Mouse (Mus musculus): ENCODE data around the gene Arhgap17. TPM values are rescaled to one million over a fixed set of nuclear protein-coding genes. Genes with fewer than 3 reads are reported as not detected.

Gene Arhgap17
- total and polyA plus RNA-seq, 3 experiments = 21.1 to 133 (median 80.8) TPM

DNA sequence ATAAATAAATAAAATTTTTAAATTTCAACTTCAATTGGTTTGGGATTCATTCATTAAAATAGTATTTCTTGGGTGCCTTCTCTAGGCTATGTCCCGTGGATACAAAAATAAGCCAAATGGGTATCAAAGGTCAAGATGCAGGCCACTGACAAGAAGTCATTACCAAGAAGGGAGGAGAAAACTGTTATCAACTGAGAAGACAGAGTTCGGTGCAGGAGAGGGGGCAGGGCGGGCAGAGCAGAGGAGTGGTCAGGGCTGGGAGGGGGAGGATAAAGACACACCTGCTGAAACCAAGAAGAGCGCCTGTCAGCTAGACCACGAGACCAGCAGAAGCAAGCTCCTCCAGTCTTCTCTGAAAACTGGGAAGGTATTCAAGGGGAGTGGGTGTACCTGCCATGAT is 15.8 kb downstream of the Arhgap17 start:
- H3K9me3 ChIP-seq (replicated peaks) = no peaks in the 10 kb centered on the region
- peak overlapping the region; percentile 52; the same call in 1 of the 2 replicates for H3K4me3 ChIP-seq (ENCODE audit: low read depth, low read length)
- peaks cover 45% of the 10 kb centered on the region for H3K36me3 ChIP-seq (replicated peaks)
- no peaks in the 10 kb centered on the region for H3K27me3 ChIP-seq (ENCODE audit: insufficient read depth, low read length)
- TF ChIP-seq POLR2AphosphoS5 (IDR thresholded peaks at IDR 0.05; ENCODE audit: insufficient replicate concordance, low read depth, low read length) = no peak
- no peak for TF ChIP-seq TAL1 (conservative IDR thresholded peaks at IDR 0.05; ENCODE audit: low read depth, low read length)
- no peak for TF ChIP-seq CTCF (IDR thresholded peaks at IDR 0.05; ENCODE audit: low read depth, low read length)
- no peak for TF ChIP-seq GATA1 (IDR thresholded peaks at IDR 0.05; ENCODE audit: borderline replicate concordance, low read length)
- TF ChIP-seq GATA2 (IDR thresholded peaks at IDR 0.05; ENCODE audit: borderline replicate concordance, low read depth, low read length) = no peak
- peak; percentile 40 for DNase-seq (ENCODE audit: low spot score)
- H3K4me1 ChIP-seq (ENCODE audit: insufficient read depth, low read depth, low read length) = peaks cover 76% of the 10 kb centered on the region
- peak; percentile 77 for ATAC-seq (ENCODE audit: extremely low read depth, insufficient number of reproducible peaks, low FRiP score, poor library complexity, severe bottlenecking)

DNA sequence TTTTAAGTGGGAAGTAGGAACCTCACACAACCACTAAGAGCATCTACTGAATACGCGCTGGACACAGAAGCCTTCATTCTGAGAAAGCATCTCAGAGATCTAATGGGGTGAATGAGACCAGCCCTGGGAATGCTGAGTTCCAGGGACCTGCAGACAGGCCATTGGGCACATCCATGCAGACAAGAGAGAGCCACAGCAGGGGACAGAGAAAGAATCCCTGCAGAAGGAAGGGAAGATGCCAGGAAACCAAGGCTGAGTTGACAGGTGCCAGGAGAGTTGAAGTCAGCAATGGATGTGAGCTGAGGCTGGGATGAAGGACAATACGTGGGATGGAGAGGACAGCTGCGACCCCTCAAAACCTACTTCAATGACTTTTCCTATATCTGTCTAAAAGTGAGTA is 16.6 kb downstream of the Arhgap17 start:
- TF ChIP-seq POLR2AphosphoS5 (IDR thresholded peaks at IDR 0.05; ENCODE audit: insufficient replicate concordance, low read depth, low read length) (no peak), GATA2 (IDR thresholded peaks at IDR 0.05; ENCODE audit: borderline replicate concordance, low read depth, low read length) (no peak), CTCF (IDR thresholded peaks at IDR 0.05; ENCODE audit: low read depth, low read length) (no peak), GATA1 (IDR thresholded peaks at IDR 0.05; ENCODE audit: borderline replicate concordance, low read length) (no peak), TAL1 (conservative IDR thresholded peaks at IDR 0.05; ENCODE audit: low read depth, low read length) (no peak)
- Histone ChIP-seq H3K9me3 (replicated peaks) (no peaks in the 10 kb centered on the region), H3K4me3 (ENCODE audit: low read depth, low read length) (no peak overlapping the region), H3K36me3 (replicated peaks) (peaks cover 49% of the 10 kb centered on the region), H3K4me1 (ENCODE audit: insufficient read depth, low read depth, low read length) (peaks cover 82% of the 10 kb centered on the region), H3K27me3 (ENCODE audit: insufficient read depth, low read length) (no peaks in the 10 kb centered on the region)
- DNase-seq (ENCODE audit: low spot score) = no peak
- ATAC-seq (ENCODE audit: extremely low read depth, insufficient number of reproducible peaks, low FRiP score, poor library complexity, severe bottlenecking) = no peak

DNA sequence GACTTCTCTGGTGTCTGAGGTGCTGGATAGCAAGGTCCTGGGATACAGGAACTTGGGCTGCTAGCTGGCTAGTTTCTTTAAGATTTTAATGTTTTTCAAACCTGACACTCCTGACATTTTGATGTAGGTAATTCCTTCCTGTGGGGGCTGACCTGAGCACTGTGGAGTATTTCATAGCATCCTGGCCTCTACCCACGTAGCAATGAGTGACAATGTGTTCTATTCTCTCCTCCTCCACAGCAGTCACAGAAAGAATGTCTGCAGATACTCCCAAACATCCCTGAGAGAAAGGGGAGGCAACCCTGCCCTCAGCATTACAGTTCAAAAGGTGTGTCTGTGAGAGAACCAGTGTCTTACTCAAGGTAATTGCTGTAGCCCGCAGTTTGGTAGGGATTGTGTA is 19.5 kb downstream of the Arhgap17 start:
- H3K27me3 ChIP-seq (ENCODE audit: insufficient read depth, low read length) = no peaks in the 10 kb centered on the region
- H3K9me3 ChIP-seq (replicated peaks) = no peaks in the 10 kb centered on the region
- ATAC-seq (ENCODE audit: extremely low read depth, insufficient number of reproducible peaks, low FRiP score, poor library complexity, severe bottlenecking) (no peak), DNase-seq (ENCODE audit: low spot score) (no peak)
- H3K4me1 ChIP-seq (ENCODE audit: insufficient read depth, low read depth, low read length) = peaks cover 63% of the 10 kb centered on the region
- peaks cover 47% of the 10 kb centered on the region for H3K36me3 ChIP-seq (replicated peaks)
- no peak for TF ChIP-seq GATA2 (IDR thresholded peaks at IDR 0.05; ENCODE audit: borderline replicate concordance, low read depth, low read length)
- no peak overlapping the region for H3K4me3 ChIP-seq (ENCODE audit: low read depth, low read length)

DNA sequence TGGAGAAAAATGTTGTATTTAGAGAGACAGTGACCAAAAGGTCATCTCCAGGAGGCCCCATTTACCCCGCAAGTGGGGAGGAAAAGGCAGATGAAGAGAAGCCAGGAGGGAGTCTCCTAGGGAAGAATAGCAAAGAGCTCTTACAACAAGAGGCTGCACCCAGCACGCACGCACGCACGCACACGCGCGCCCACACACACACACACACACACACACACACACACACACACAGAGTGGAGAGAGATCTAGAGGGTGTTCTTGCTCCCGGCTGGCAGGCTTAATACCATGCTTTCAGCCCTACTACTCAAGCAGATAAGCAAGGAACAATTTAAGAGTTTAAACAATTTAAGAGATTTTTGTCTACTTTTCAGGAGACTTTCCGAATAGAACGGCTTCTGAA is 19.9 kb downstream of the Arhgap17 start:
- no peak for ATAC-seq (ENCODE audit: extremely low read depth, insufficient number of reproducible peaks, low FRiP score, poor library complexity, severe bottlenecking)

DNA sequence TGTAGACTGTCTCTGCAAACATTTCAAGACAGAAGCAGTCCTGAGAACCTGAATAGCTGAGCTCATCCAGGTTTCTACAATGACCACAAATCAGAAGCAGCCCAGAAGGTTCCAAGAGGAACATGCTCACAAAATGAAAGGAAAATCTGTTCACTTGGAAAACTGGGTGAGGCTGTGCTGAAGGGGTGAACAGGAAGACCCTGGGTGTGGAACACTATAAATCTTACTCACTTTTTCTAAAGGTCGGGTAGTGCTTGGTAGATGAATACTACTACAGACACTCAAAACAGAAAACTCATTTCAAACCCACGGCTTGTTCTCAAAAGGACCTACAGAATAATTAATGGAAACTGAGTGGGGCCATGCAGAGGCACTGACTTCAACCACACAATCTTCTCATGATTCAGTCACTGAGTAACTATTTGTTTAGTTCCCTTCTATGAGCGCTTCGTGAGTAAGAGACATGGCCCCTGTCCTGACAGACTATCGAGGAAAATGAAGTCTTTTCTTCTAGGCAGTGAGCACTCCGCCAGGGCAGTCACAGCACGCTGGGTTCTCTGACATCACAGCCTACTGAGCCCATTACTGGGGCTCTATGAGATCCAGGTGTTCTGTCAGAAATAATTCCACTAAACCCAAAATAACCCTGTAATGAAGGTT is 23.0 kb downstream of the Arhgap17 start:
- Histone ChIP-seq H3K27me3 (ENCODE audit: insufficient read depth, low read length) (no peaks in the 10 kb centered on the region), H3K9me3 (replicated peaks) (no peaks in the 10 kb centered on the region), H3K4me1 (ENCODE audit: insufficient read depth, low read depth, low read length) (peaks cover 41% of the 10 kb centered on the region), H3K36me3 (replicated peaks) (peaks cover 60% of the 10 kb centered on the region), H3K4me3 (ENCODE audit: low read depth, low read length) (no peak overlapping the region)
- TF ChIP-seq GATA1 (IDR thresholded peaks at IDR 0.05; ENCODE audit: borderline replicate concordance, low read length) = no peak
- no peak for TF ChIP-seq POLR2AphosphoS5 (IDR thresholded peaks at IDR 0.05; ENCODE audit: insufficient replicate concordance, low read depth, low read length)
- no peak for TF ChIP-seq TAL1 (conservative IDR thresholded peaks at IDR 0.05; ENCODE audit: low read depth, low read length)
- no peak for TF ChIP-seq GATA2 (IDR thresholded peaks at IDR 0.05; ENCODE audit: borderline replicate concordance, low read depth, low read length)
- no peak for TF ChIP-seq CTCF (IDR thresholded peaks at IDR 0.05; ENCODE audit: low read depth, low read length)
- DNase-seq (ENCODE audit: low spot score) = no peak
- no peak for ATAC-seq (ENCODE audit: extremely low read depth, insufficient number of reproducible peaks, low FRiP score, poor library complexity, severe bottlenecking)

More for the DNA sequence above, 19.9 kb downstream of the Arhgap17 start:
- H3K4me1 ChIP-seq (ENCODE audit: insufficient read depth, low read depth, low read length) = peaks cover 61% of the 10 kb centered on the region
- H3K27me3 ChIP-seq (ENCODE audit: insufficient read depth, low read length) = no peaks in the 10 kb centered on the region
- TF ChIP-seq POLR2AphosphoS5 (IDR thresholded peaks at IDR 0.05; ENCODE audit: insufficient replicate concordance, low read depth, low read length) = no peak
- TF ChIP-seq TAL1 (conservative IDR thresholded peaks at IDR 0.05; ENCODE audit: low read depth, low read length) = no peak
- TF ChIP-seq GATA2 (IDR thresholded peaks at IDR 0.05; ENCODE audit: borderline replicate concordance, low read depth, low read length) = no peak
- no peak for TF ChIP-seq GATA1 (IDR thresholded peaks at IDR 0.05; ENCODE audit: borderline replicate concordance, low read length)
- no peak for TF ChIP-seq CTCF (IDR thresholded peaks at IDR 0.05; ENCODE audit: low read depth, low read length)
- no peaks in the 10 kb centered on the region for H3K9me3 ChIP-seq (replicated peaks)
- H3K4me3 ChIP-seq (ENCODE audit: low read depth, low read length) = no peak overlapping the region
- no peak for DNase-seq (ENCODE audit: low spot score)
- peaks cover 49% of the 10 kb centered on the region for H3K36me3 ChIP-seq (replicated peaks)

DNA sequence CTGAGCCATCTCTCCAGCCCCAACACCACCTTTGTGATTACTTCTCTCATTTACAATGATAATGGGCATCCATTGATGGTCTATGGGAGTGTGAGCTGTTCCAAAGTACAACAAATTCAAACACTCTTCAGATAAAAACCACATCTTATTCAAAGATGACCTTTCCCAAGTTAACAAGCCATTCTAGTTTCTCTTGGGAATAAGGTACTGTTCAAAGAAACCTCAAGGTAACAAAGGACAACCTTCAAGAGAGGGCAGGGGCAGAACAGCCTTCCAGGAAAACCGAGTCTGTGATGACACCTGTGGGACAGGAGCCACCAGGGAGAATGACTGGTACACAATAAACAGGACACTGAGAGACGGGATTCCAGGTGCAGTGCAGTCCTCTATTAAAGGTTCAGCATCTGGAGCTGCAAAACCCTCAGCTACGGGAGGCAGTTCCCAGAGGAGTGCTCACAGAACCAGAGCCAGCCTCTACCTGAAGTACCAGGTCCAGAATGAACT is 24.6 kb downstream of the Arhgap17 start:
- Histone ChIP-seq H3K4me1 (ENCODE audit: insufficient read depth, low read depth, low read length) (peaks cover 30% of the 10 kb centered on the region), H3K27me3 (ENCODE audit: insufficient read depth, low read length) (no peaks in the 10 kb centered on the region), H3K4me3 (ENCODE audit: low read depth, low read length) (no peak overlapping the region), H3K36me3 (replicated peaks) (peaks cover 61% of the 10 kb centered on the region), H3K9me3 (replicated peaks) (no peaks in the 10 kb centered on the region)
- DNase-seq (ENCODE audit: low spot score) (no peak), ATAC-seq (ENCODE audit: extremely low read depth, insufficient number of reproducible peaks, low FRiP score, poor library complexity, severe bottlenecking) (no peak)
- TF ChIP-seq CTCF (IDR thresholded peaks at IDR 0.05; ENCODE audit: low read depth, low read length) (no peak), POLR2AphosphoS5 (IDR thresholded peaks at IDR 0.05; ENCODE audit: insufficient replicate concordance, low read depth, low read length) (no peak), GATA2 (IDR thresholded peaks at IDR 0.05; ENCODE audit: borderline replicate concordance, low read depth, low read length) (no peak)
